Mouse (Mus musculus): ENCODE measurements around the gene 1300017J02Rik.

1300017J02Rik gene

DNA sequence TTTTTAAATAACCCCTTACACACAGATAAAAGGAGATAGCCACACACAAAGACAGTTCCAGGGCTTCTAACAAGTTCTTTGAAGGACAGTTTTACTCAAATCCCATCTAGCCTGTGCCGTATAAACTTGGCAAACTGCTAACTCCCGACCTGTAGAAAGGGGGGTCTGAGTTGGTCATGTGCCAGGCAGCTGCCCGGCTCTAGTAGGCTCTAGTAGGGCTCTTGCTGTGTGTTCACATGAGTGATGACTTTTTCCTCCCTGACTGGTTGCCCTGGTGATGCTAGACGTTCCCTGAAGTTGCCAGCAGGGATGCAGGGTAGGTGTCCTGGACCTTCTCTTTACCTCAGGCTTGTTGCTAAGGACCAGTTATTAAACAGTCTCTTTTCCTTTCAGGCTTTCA, 33.8 kb downstream of the 1300017J02Rik start:
- no peak for DNase-seq

DNA sequence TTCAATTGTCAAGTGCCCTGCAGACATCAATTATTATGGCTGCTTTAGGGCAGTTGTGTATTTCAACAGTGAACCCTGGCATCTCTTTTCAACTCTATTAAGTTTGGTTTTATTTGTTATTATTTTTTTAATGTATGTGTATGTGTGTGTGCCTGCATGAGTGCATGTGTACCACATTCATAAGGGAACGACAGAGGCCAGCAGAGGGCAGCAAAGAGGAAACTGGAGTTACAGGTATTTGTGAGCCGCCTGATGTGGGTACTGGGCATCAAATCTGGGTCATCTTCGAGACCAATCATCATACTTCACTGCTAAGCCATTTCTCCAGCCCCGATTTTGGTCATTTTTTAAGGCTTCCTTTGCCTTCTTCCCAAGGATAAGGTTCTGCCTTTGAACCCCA, 39.1 kb downstream of the 1300017J02Rik start:
- DNase-seq, result no peak

DNA sequence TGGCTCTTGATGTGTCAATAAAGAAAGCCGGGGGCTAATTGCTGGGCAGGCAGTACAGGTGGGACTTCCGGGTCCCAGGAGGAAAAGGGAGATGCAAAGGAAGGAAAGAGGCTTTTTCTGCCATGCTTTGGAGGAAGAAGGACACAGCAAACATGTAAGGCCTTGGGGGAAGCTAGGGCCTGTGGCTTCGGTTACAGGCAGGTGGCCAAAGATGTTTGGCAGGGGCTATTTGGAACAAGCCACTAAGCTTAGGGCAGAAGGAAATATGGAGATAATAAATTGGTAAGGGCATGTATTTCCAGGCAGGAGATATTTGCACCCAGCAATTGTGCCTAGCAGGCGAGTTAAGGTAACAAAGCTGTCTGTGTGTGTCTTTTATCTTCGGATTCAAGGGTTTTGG, 52.0 kb downstream of the 1300017J02Rik start:
- DNase-seq, result peak in 1 of 2 experiments; percentile 21

DNA sequence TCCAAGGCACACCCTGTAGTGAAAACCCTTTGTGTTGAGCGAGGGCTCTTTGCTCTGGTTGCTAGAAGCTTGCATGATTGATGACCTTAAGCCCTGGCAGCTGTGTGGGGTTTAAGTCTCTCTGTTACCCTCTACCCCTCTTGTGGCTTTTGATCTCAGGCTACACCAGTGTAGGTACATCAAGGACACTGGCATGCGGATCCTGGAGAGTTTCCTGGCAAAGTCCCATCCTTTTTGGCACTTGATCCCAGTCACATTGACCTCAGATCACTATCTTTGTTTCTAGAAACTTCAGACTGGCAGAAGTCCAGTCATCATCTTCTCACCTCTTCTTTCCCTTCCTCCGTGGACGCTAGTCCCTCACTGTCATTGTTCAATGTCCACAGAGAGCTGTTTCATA, 56.3 kb downstream of the 1300017J02Rik start:
- DNase-seq, result no peak

DNA sequence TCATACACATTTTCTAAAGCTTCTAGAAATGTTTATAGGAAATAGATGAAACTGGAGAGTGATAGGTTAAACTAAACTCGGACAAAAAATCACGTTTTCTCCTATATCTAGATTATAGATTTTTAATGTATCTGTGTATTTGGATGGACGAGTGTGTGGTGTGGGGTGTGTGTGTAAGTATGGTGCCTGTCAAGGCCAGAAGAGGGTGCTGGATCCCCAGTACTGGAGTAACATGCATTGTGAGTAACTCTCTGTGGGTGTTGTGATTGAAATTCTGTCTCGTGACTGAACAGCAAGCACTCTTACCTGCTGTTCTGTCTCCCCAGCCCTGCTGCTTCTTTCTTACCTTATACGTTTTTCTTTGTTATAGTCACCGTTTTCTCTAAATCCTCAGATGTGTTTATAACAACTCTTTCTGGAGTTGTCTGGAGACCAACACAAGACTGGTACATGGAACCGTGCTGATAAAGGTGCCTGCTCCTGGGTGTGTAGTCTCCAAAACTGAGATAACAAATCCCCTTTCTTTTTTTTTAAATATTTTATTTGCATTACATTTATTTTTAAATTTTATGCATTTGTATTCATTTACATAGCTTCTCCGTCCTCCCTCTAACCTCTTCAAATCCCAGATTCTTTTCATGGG, 58.2 kb downstream of the 1300017J02Rik start:
- DNase-seq, result no peak

GRCm38 (mm10) chr9:103243640-103244039, 61.2 kb downstream of the 1300017J02Rik start:
- DNase-seq, result peak; percentile 9 to 67

DNA sequence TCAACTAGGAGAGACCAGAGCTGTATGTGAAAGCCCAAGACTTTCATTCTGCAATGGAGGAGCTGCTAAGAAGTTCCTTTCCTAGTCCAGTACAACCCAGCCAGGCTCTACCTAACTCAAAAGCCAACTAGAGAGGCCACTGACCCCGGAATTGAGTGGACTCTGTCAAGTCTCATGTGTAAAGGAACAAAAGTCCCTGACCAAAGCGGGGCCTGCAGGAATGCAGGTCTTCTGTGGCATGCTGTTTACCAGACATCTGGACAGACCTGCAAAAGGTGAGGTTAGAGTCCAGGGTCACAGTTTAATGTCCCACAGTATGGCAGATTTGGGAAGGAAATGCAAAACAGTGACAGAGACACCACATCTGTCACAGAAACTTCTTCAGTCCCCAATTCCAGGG, 63.7 kb downstream of the 1300017J02Rik start:
- DNase-seq, result peak; percentile 8 to 46

GRCm38 (mm10) chr9:103239471-103239870, 65.4 kb downstream of the 1300017J02Rik start:
- DNase-seq, result no peak

- DNase-seq, result peak in 1 of 2 experiments; percentile 7
Measured at GRCm38 (mm10) chr9:103234565-103235165, 70.2 kb downstream of the 1300017J02Rik start.

- DNase-seq, result no peak
Measured at GRCm38 (mm10) chr9:103234059-103234458, 70.8 kb downstream of the 1300017J02Rik start.

DNA sequence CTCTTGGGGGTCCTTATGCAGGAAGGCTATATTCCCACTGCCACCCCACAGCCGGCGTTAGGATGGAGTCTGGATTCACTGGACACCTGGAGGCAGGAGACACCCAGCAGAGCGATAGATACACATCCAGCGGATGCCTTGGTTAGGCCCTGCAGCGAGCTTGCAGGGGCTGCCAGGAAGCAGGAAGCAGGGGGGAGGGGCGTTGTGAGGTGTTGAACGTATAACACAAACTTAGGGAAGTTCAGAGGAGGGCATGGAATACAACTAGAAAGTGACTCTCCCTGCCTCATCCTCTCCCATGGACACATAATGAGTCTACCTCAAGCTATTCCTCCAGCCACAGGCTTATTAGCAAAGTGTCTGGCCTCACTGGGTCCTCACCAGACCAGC, 71.9 kb downstream of the 1300017J02Rik start:
- DNase-seq, result no peak

- no peak for DNase-seq
Measured at GRCm38 (mm10) chr9:103232232-103233005, 72.5 kb downstream of the 1300017J02Rik start.

DNA sequence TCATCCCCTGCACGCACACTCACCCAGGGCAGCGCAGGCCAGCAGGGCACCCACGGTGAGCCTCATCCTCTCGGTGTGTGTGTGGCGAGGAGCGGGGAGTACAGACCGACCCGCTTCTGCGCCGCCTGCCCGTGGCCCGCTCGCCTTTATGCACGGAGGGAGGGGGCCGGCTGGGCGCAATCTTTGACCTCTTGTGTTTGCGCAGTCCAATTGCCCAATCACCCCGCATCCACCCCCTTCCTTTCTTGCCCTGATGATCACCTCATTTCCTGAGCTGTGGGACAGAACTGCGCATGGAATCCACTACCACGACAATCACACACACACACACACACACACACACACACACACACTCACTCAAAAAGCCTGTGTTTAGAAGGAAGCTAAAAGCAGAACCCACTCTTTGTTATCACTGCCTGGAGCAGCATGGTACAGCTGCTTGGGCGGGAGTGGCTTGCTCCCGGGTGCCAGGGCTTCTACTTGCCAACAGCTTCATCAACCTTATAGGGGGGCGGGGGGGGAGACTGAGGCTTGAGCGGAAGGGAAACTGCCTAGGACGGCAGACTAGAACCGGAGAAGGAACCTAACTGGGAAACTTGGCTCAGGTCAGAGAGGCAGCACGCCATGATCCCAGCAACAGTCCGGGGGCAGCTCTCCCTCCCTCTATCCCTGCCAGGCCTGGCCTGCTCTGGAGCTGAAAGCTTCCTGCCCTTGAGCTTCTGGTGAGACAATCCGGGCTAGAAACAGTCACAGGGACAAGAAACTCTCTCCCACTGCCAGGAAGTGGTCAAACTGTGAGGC, 74.5 kb downstream of the 1300017J02Rik start, which contains the start of the genes Gm20425 and Trf:
TSS of gene Gm20425 (minus strand) at position 157 of the 801 bp plus-strand sequence.
TSS of gene Trf (minus strand) at position 294 of the 801 bp plus-strand sequence.
- DNase-seq, result peak; percentile 61 to 75

DNA sequence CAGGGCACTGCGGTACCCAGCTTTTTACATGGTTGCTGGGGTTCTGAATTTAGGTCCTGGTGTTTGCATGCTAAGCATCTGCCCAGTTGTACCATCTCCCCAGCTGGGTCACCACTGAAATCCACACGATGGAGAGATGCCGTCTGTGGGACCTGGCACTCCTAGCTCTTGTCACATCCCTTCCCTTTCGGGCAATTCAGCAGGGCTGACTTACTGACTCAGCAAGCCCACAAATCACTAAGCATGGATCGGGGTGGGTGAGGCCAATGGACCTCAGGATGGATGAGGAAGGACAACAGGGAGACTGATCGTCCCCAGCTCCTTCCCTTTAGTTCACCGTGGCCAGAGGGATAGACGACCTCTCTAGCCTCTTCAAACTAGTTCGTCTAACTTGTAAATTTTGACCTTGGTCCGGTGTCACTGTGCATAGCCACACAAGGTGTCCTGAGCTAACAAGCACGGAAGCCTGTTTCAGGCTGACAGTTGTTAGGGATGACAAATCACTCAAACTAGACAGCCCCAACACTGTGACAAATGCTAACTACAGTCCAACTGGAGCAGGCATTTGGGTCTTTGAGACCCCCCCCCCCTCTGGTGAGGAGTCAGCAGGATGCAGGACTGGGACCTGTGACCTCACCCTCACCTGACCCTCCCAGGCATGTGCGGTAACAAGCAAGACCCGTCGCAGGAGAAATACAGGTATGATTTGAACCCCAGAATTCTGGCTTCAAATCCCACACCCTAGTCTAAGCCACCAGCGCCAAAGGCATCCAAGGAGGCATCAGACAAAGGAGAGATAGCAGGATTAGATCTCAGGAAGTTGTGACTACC, 75.6 kb downstream of the 1300017J02Rik start:
- DNase-seq, result no peak

GRCm38 (mm10) chr9:103228370-103229003, 76.4 kb downstream of the 1300017J02Rik start:
- DNase-seq, result no peak

GRCm38 (mm10) chr9:103227760-103228159, 77.1 kb downstream of the 1300017J02Rik start:
- no peak for DNase-seq

- DNase-seq, result peak in 1 of 2 experiments; percentile 66
Measured at GRCm38 (mm10) chr9:103226806-103227205, 78.1 kb downstream of the 1300017J02Rik start.

GRCm38 (mm10) chr9:103225464-103225863, 79.4 kb downstream of the 1300017J02Rik start:
- peak in 1 of 2 experiments; percentile 39 for DNase-seq

DNA sequence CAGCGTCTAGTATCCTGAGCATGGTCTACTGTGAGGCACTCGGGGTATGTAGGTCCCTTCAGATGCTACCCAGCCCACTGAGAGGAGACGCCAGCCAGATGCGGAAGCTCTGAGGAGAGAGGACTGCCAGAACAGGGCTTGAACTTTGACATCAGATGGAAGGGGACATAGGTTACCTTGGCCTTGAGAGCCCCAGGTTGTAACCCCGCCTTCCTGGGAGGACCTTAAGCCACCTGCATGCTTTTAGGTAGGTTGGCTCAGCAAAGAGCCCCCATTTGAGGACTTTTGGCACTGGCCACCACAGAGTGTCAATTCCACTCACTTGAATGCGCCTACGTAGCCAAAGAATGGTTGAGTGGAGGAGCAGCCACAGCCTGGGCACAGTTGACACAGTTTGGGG, 80.2 kb downstream of the 1300017J02Rik start:
- no peak for DNase-seq

GRCm38 (mm10) chr9:103214281-103214680, 90.6 kb downstream of the 1300017J02Rik start:
- no peak for DNase-seq

DNA sequence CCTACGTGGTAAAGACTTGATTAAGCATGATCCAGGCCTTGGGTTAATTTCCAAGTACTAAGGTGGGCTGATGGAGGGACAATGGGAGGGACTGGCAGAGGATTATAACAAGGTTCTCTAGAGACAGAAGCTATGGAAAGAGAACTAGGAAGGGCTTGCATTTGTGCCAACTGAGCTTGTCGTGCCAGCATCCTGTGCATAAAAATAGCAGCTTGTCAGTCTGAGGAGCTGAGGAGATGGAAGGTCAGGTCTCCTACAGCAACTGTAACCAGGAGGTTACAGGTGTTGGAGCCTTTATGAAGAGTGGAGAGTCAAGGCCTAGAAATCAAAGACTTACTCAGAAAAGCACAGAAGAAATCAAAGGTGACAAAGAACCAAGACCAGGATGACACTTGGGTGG, 91.3 kb downstream of the 1300017J02Rik start:
- no peak for DNase-seq

Measured in kidney, postnatal 25 days (tissue).